Mouse (Mus musculus) bone marrow macrophage, adult 2 months (primary cell): ENCODE results near the gene Adtrp. TPM values are rescaled to one million over a fixed set of nuclear protein-coding genes. Genes with fewer than 3 reads are reported as not detected.

Source experiments
- H3K27ac ChIP-seq: 2 replicates; pipeline ENCODE4 v1.5.1; 2012; ENCODE audit warnings: low read depth, low read length; ENCODE audit not compliant: insufficient read depth
- H3K4me1 ChIP-seq: 2 replicates; pipeline ENCODE4 v1.6.1; 2012; ENCODE audit warnings: low read length; ENCODE audit not compliant: control insufficient read depth, insufficient read depth
- H3K4me3 ChIP-seq: 2 replicates; pipeline ENCODE4 v1.5.1; 2012; ENCODE audit warnings: mild to moderate bottlenecking, low read length, moderate library complexity; ENCODE audit not compliant: insufficient read depth
- CTCF ChIP-seq: IDR thresholded peaks from 2 replicates; pipeline ENCODE4 v1.5.1; 2012; ENCODE audit warnings: low read depth, mild to moderate bottlenecking, low read length, moderate library complexity
- POLR2A ChIP-seq: IDR thresholded peaks from 2 replicates; pipeline ENCODE4 v1.6.1; 2012; ENCODE audit warnings: mild to moderate bottlenecking, low read depth, low read length, borderline replicate concordance
- polyA plus RNA-seq: library from polyadenylated mRNA; stranded (reverse); fragments of >200 nt; gene quantifications from 2 replicates; pipeline ENCODE4 v1.2.4, GENCODE M21; 2012; ENCODE audit not compliant: missing spikeins, insufficient read depth, insufficient read length

The Adtrp gene
- polyA plus RNA-seq, 1 experiment: not detected

DNA sequence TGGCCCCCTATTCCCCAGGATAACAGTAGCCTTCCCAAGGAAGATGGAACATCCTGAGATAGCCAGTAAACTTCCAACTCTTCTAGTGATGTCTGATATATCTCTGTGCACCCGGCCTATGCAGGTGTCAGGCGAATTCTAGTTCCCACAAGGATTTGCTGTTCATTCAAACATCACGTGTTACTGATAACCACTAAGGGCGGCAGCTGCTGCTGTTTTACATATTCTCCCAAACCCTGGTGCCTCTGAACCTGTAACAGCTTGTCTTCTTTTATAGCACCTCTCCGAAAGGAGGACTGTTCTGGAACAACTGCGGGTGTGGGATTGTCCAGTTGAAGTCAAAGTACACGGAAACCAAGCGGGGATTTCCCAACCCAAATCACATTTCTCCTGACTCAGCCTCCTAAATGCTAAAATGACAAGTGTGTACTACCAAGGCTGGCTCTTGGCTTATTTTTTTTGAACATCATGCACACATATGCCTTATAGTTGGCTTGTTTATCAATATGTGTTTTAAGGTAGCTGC is 13.8 kb downstream of the Adtrp start:
- TF ChIP-seq CTCF (no peak), POLR2A (no peak)
- Histone ChIP-seq H3K4me3 (no peak overlapping the region), H3K27ac (no peak overlapping the region), H3K4me1 (peaks cover 8% of the 10 kb centered on the region)

DNA sequence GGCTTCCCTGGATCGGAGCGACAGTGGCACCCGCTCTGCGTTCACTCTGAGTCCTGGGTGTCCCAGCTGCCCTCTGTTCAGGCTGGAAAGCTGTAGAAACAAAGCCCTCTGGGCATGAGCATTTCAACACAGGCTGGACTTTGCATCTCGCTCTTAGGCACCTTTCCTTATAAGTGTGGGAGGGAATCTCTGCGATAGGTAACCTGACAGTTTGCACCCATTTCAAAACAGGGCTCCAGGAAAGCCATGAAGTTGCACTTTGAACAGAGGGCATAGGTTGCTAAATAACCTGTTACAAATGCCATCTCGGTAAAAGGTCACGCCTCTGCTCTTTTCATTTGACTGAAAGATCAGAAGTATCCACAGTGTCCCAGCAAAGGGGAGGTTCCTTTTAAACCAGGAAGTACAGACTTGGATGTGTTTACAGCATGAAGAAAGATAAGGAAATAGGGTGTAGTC is 19.2 kb downstream of the Adtrp start:
- Histone ChIP-seq H3K27ac (no peak overlapping the region), H3K4me1 (peaks cover 23% of the 10 kb centered on the region), H3K4me3 (no peak overlapping the region)
- TF ChIP-seq CTCF (no peak), POLR2A (no peak)

- no peak overlapping the region for H3K4me3 ChIP-seq
- no peak for TF ChIP-seq POLR2A
- no peak for TF ChIP-seq CTCF
- H3K4me1 ChIP-seq: peaks cover 30% of the 10 kb centered on the region
- H3K27ac ChIP-seq: no peak overlapping the region
Observed at GRCm38 (mm10) chr13:41827581-41827980, 19.9 kb downstream of the Adtrp start.

DNA sequence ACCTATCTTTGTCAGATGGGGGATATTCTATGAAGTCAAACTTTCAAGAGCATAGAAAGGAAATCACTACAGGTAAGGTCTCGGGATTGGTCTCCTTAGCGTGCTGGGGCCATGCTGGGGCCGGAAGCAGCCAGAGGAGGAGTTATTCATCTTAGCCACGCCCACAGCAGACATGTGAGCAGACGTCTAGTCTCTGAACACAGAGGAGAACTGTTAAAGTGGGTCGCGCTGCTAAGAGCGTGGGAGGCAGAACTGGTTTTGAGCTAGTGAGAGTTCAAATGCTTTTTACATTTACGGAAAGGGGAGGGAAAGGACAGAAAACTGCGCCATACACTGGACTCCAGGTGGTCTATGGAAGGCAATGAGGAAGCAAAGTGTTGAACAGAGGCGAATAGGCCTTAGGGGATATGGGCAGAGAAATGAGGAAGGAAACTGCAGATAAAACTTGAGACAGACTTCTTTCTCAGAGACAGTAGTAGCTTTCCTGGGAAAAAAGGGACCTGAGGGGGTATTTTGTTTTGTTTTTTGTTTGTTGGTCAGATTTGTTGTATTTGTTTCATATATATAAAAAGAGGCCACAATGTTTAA is 22.0 kb downstream of the Adtrp start:
- Histone ChIP-seq H3K4me1 (peaks cover 38% of the 10 kb centered on the region), H3K27ac (no peak overlapping the region; the same call in 1 of the 2 replicates), H3K4me3 (no peak overlapping the region)
- TF ChIP-seq CTCF (no peak), POLR2A (no peak)

DNA sequence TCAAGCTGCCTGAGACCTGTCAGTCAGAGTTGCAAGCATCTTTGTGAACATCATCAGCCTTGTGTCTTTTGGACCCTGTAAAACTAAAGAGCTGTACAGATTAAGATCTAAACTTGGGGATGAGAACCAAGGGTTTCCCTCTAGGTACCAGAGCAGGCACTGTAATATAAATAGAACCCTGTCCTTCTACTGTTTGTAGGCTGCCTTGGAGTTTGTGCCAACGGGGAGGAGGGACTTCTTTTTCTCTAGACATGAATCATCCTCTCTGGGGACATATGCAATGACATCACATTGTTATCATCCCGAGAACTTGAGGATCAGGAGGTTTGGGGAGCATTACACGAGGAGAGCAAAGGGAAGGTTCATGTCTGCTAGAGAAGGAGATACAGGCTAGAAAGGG is 24.4 kb downstream of the Adtrp start:
- TF ChIP-seq POLR2A: no peak
- no peak for TF ChIP-seq CTCF
- Histone ChIP-seq H3K4me1 (peaks cover 40% of the 10 kb centered on the region), H3K27ac (no peak overlapping the region), H3K4me3 (no peak overlapping the region)

- Histone ChIP-seq H3K4me1 (peaks cover 38% of the 10 kb centered on the region), H3K27ac (no peak overlapping the region), H3K4me3 (no peak overlapping the region)
- no peak for TF ChIP-seq CTCF
- no peak for TF ChIP-seq POLR2A
Observed at GRCm38 (mm10) chr13:41822617-41823016, 24.9 kb downstream of the Adtrp start.

GRCm38 (mm10) chr13:41822091-41822490 is 25.4 kb downstream of the Adtrp start:
- Histone ChIP-seq H3K4me1 (peaks cover 38% of the 10 kb centered on the region), H3K4me3 (no peak overlapping the region), H3K27ac (no peak overlapping the region)
- TF ChIP-seq CTCF: no peak
- TF ChIP-seq POLR2A: no peak

DNA sequence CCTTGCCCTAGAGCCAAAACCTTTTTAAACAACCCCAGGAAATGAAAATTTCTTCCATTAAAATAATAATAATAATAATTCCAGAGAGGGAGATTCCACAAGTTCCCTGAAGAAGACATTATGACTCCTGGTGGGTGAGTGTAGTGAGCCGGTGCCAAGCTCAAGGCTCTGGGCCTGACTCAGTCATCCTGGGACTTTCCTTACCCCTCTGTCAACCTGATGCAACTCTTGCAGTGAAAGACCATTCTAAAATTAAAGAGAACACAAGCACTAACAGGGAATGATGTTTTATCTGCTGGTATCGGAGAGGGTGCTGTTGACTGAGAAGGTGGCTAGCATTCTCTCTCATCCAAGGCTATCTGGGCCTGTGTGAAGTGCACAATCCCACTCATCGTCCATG is 26.5 kb downstream of the Adtrp start:
- TF ChIP-seq CTCF (no peak), POLR2A (no peak)
- H3K4me3 ChIP-seq: no peak overlapping the region
- no peak overlapping the region for H3K27ac ChIP-seq
- H3K4me1 ChIP-seq: peaks cover 36% of the 10 kb centered on the region

DNA sequence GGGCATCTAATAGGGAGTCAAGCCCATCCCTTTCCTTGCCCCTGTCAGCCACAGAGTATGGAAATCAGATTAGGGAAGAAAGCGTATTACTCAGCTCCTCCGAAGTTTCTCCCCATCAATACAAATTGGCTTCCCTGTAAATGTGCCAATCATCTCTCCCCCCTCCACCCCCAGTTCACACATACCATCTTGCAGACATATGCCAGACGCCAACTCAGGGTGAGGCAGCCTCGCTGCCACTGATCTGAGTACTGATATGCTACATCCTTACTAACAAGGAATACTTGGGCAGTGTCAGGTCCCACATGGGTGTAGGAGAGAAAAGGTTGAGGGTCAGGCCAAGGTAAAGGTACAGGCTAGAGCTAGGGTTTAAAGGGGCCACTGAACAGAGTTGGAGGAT is 27.6 kb downstream of the Adtrp start:
- Histone ChIP-seq H3K27ac (peak overlapping the region; percentile 55), H3K4me3 (no peak overlapping the region), H3K4me1 (peaks cover 31% of the 10 kb centered on the region)
- TF ChIP-seq CTCF: no peak
- no peak for TF ChIP-seq POLR2A

DNA sequence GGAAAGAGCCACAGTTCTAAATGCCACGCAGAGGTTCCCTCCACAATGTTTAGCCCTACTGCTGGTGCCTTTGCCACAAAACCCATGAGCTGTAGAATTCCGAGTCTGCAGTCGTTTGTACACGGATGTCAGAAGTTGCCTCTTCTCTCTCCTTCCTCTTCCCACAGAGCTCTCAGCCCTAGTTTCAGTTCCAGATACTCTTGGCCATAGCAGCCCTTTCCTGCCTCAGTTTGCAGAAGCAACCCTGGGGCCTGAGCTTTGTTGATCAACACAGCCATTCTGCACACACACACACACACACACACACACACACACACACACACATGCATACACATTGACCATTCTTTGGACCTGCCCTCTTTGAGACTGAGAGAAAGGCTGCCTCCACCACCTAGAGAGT is 28.0 kb downstream of the Adtrp start:
- H3K4me1 ChIP-seq: peaks cover 31% of the 10 kb centered on the region
- H3K4me3 ChIP-seq: no peak overlapping the region
- peak overlapping the region; percentile 87 for H3K27ac ChIP-seq
- no peak for TF ChIP-seq POLR2A
- no peak for TF ChIP-seq CTCF
